Mouse (Mus musculus) spleen, adult 2 months (tissue): ENCODE measurements around the gene Hist1h4f. TPM values are rescaled to one million over a fixed set of nuclear protein-coding genes. Genes with fewer than 3 reads are reported as not detected.
"Not testable (repeated sequence)": the region's sequence is repeated elsewhere in the genome, so short reads cannot be mapped to it uniquely, and the experiment has no call there.

Source experiments
- DNase-seq, 2 experiments: peaks; one replicate each; pipeline versions ENCODE4 v3.0.0 to v3.0.0-alpha.2; 2012 to 2021; ENCODE audit warnings: low spot score in 2 of 2, low read depth in 1 of 2
- H3K27ac ChIP-seq: fragments of 200-500 bp; 2 replicates; pipeline ENCODE4 v1.5.1; 2012; ENCODE audit warnings: low read length, inconsistent platforms; ENCODE audit not compliant: insufficient read depth
- H3K27me3 ChIP-seq: fragments of 200-500 bp; 2 replicates; pipeline ENCODE4 v1.6.1; 2012; ENCODE audit warnings: mild to moderate bottlenecking, moderate library complexity, low read length, inconsistent platforms; ENCODE audit not compliant: control insufficient read depth, insufficient read depth
- H3K36me3 ChIP-seq: fragments of 200-500 bp; 2 replicates; pipeline ENCODE4 v1.6.1; 2012; ENCODE audit warnings: mild to moderate bottlenecking, low read length, inconsistent platforms; ENCODE audit not compliant: control insufficient read depth, insufficient read depth
- H3K4me1 ChIP-seq: fragments of 200-500 bp; 2 replicates; pipeline ENCODE4 v1.6.1; 2011; ENCODE audit warnings: inconsistent platforms; ENCODE audit not compliant: control insufficient read depth, insufficient read depth, insufficient read length
- H3K4me3 ChIP-seq: fragments of 200-500 bp; 2 replicates; pipeline ENCODE4 v1.5.1; 2011; ENCODE audit warnings: mild to moderate bottlenecking, inconsistent platforms; ENCODE audit not compliant: insufficient read depth, insufficient read length; ENCODE audit errors: extremely low read depth
- CTCF ChIP-seq: fragments of 200-500 bp; IDR thresholded peaks from 2 replicates; pipeline ENCODE4 v1.5.1; 2011; ENCODE audit warnings: mild to moderate bottlenecking, inconsistent platforms; ENCODE audit not compliant: insufficient read depth, insufficient read length, insufficient replicate concordance; ENCODE audit errors: extremely low read depth
- POLR2A ChIP-seq: fragments of 200-500 bp; IDR thresholded peaks from 2 replicates; pipeline ENCODE4 v1.6.1; 2011; ENCODE audit warnings: low read depth, low read length, inconsistent platforms
- WGBS: fragments of 180-500 bp; shearing (Covaris S2); methylation state at CpG from one replicate; pipeline ENCODE4 v1.1.7; 2018; 5-methylcytosine and 5-hydroxymethylcytosine counted together
- polyA plus RNA-seq: library from polyadenylated mRNA; depleted of rRNA; stranded (reverse); fragments of >200 nt; gene quantifications from 2 replicates; pipeline ENCODE4 v1.2.3, GENCODE M21; 2012

Hist1h4f gene
- polyA plus RNA-seq, 1 experiment: 24.8 TPM

DNA sequence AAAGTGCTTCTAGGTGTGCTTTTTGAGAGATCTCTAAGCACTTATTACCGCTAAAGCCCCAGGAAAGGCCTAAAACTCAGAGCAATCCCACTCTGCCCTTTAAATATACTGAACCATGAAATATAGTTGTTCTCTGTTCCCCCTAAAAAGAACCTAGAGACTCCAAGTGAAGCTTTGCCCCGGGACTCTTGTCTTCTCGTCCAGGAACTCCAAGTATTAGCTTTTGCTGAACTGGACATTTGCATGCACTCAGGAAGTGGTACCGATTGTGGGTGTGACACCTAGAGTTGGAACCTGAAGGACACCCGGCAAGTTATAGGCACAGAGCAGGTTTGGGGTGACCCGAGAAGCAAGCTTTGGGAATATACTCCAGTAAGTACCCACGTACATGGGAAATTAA lies 39.8 kb upstream of the Hist1h4f start:
- Histone ChIP-seq H3K27me3 (no peaks in the 10 kb centered on the region), H3K27ac (no peak overlapping the region), H3K4me3 (no peak overlapping the region), H3K36me3 (no peaks in the 10 kb centered on the region), H3K4me1 (0 out of 2 replicates have a peak, but pooled peaks cover 2% of the 10 kb centered on the region)
- no peak for DNase-seq
- TF ChIP-seq CTCF (no peak), POLR2A (no peak)
- 83% methylated on average over 7 of the region's 7 CpGs for WGBS

DNA sequence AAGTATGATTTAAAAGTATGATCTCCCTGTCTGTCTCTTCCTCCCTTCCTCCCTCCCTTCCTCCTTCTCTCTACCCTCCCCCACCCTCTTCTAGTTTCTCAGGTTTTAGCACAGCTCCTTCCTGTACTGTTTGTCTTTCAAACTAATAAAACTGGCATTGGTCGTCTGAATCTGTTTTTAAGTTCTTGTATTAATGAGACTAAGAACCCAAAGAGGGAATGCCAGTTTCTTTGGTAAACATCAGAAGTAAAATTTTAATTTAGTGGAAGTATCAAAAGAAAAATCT lies 35.4 kb upstream of the Hist1h4f start:
- H3K4me3 ChIP-seq: peak overlapping the region; percentile 47; the same call in 1 of the 2 replicates
- DNase-seq: no peak
- WGBS: 2% methylated on average over 1 of the region's 1 CpGs
- H3K36me3 ChIP-seq: no peaks in the 10 kb centered on the region
- TF ChIP-seq CTCF: no peak
- no peak for TF ChIP-seq POLR2A
- H3K27ac ChIP-seq: no peak overlapping the region
- no peaks in the 10 kb centered on the region for H3K27me3 ChIP-seq
- peaks cover 3% of the 10 kb centered on the region; the same call in 1 of the 2 replicates for H3K4me1 ChIP-seq

DNA sequence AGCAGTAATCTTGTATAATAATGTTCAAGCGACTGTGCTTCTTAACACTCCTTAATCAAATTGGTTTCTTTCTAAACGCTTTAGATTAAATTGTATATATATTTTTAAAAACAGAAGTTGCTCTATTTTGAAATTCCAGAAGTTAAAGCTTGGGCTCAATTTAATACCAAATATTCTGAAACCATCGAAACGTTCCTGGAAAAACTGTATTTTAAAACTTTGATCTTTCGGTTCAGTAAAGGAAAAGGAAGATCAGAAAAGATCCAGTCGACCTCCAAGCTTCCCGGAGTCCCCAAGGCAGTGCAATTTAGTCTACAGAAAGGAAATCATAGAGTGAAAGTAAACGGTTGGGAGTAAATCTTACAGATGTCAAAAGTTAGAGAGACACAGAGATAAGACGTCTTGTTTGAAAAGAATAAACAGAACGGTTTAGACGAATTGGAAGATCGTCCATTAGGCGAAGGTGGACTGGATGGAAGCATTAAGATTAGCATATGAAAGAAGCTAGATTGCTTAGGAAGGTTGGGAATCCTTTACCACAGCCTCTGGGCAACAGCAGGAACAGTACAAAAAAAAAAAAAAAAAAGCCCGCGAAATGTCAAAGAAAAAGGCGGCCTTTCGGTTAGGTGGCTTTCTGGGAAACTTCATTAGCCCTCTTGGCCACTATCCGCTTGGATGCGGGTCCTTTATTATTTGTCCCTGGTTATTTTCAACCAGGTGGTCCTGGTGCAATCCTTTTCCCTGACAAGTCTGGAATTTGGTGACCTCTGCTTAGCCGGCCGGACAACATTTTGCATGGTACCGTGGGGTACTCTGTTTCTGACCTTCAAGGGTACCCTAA lies 34.9 kb upstream of the Hist1h4f start:
- Histone ChIP-seq H3K27ac (peak overlapping the region; percentile 55), H3K36me3 (no peaks in the 10 kb centered on the region), H3K4me1 (peaks cover 3% of the 10 kb centered on the region; the same call in 1 of the 2 replicates), H3K4me3 (peak overlapping the region; percentile 47), H3K27me3 (no peaks in the 10 kb centered on the region)
- 4% methylated on average over 22 of the region's 22 CpGs for WGBS
- no peak for TF ChIP-seq CTCF
- no peak for TF ChIP-seq POLR2A
- DNase-seq: no peak

DNA sequence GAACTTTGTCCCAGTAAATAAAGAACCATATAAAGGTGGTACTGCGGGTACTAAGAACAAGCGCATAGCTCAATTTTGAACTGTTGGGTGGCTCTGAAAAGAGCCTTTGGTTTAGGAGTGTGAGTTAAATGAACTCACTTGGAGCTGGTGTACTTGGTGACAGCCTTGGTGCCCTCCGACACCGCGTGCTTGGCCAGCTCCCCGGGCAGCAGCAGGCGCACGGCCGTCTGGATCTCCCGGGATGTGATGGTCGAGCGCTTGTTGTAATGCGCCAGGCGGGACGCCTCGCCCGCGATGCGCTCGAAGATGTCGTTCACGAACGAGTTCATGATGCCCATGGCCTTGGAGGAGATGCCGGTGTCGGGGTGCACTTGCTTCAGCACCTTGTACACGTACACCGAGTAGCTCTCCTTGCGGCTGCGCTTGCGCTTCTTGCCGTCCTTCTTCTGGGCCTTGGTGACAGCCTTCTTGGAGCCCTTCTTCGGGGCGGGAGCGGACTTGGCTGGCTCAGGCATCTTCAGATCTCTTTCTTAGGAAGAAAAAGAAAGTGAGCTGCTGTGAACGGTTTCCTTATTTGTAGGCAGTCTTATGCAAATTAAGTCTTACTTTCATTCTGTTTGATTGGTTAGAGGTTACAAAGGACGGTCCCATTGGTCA lies 34.1 kb upstream of the Hist1h4f start:
- H3K4me1 ChIP-seq, H3K27me3 ChIP-seq, H3K36me3 ChIP-seq: not testable (repeated sequence)
- under 1% methylated on average over 33 of the region's 36 CpGs for WGBS
- H3K27ac ChIP-seq: peak overlapping the region; percentile 97
- DNase-seq: peak; percentile 43 to 89
- peak overlapping the region; percentile 71 for H3K4me3 ChIP-seq
- TF ChIP-seq POLR2A: peak; percentile 81

DNA sequence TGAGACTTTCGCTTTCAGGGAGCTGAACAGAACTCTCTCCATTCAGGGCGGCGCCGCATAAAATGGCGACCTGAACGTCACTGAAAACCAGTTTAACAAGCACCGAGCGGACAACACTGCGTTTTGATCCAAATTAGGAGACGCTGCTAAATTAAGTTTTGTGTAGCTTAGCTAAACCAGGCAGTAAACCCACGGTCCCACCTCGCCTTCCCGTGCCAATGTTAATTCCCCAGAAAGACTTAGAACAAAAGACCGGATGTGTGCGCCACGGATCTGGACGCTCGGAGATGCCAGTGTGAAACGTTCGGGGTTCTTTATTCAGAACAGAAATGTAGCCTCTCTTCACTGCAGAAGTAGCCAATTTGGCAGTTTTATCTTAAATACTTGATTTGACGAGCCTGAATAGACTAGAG lies 33.6 kb upstream of the Hist1h4f start:
- Histone ChIP-seq H3K27ac (peak overlapping the region; percentile 97), H3K36me3 (no peaks in the 10 kb centered on the region), H3K27me3 (no peaks in the 10 kb centered on the region), H3K4me1 (peaks cover 3% of the 10 kb centered on the region; the same call in 1 of the 2 replicates), H3K4me3 (peak overlapping the region; percentile 66)
- DNase-seq: peak in 1 of 2 experiments; percentile 74
- TF ChIP-seq CTCF: no peak
- TF ChIP-seq POLR2A: peak; percentile 73
- under 1% methylated on average over 21 of the region's 21 CpGs for WGBS

DNA sequence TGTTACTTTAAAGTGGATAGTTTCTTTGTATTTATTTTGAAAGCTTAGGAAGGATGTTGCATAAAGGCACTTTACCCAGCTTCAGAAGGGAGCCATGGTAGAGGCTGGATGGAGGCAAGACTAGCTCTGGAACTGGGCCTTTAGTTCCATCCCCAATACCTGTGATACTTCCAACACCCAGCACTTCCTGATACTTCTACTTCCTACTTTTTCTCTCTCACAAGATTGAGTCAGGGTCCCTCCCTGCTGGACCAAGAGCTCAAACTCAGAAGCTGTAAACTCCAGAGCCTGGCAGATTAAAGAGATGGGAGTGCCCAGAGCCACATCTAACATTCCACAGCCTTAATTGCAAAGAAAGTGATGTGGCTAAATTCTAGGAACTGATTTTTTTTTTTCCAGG lies 32.9 kb upstream of the Hist1h4f start:
- Histone ChIP-seq H3K27ac (peak overlapping the region; percentile 78), H3K36me3 (no peaks in the 10 kb centered on the region), H3K27me3 (no peaks in the 10 kb centered on the region), H3K4me3 (peak overlapping the region; percentile 14; the same call in 1 of the 2 replicates), H3K4me1 (peaks cover 3% of the 10 kb centered on the region; the same call in 1 of the 2 replicates)
- DNase-seq: no peak
- TF ChIP-seq CTCF (no peak), POLR2A (no peak)

DNA sequence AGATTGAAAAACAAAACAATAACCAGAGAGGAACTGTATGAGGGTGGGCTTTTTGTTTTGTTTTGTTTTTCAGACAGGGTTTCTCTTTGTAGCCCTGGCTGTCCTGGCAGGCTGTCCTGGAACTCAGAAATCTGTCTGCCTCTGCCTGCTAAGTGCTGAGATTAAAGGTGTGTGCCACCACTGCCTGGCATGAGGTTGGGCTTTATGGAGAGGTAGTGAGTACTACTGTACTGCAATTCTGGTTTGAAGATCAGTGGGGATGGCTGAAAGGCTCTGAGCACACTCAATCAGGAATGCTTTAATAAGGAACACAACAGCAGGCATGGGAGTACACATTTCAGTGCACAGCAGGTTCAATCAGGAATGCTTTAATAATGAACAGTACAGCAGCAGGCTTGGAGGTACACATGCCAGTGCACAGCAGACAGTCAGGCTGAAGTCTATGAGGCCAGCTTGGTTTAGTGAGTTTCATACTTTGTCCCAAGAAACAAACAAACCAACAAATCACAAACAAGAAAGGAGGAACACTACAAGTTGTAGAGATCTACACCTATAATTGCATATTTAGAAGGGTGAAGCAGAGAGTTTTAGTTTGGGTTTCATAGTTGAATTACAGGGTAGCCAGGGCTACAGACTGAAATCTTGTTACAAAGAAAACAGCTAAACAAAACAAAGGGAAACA lies 32.1 kb upstream of the Hist1h4f start:
- no peak overlapping the region for H3K4me3 ChIP-seq
- no peak for DNase-seq

More for the DNA sequence above, 32.1 kb upstream of the Hist1h4f start:
- H3K36me3 ChIP-seq: no peaks in the 10 kb centered on the region
- H3K27ac ChIP-seq: no peak overlapping the region; the same call in 1 of the 2 replicates
- peaks cover 3% of the 10 kb centered on the region; the same call in 1 of the 2 replicates for H3K4me1 ChIP-seq
- no peaks in the 10 kb centered on the region for H3K27me3 ChIP-seq
- no peak for TF ChIP-seq CTCF
- TF ChIP-seq POLR2A: no peak
